Mouse (Mus musculus) midbrain, embryonic 16.5 days (tissue): ENCODE measurements around the gene Zfp420. TPM values are rescaled to one million over a fixed set of nuclear protein-coding genes. Genes with fewer than 3 reads are reported as not detected.

ENCODE experiments used
- microRNA-seq: library from miRNA; unstranded; fragments of <30 nt; microRNA quantifications from one replicate; pipeline ENCODE4, GENCODE M21; 2017
- polyA plus RNA-seq: library from polyadenylated mRNA; unstranded; fragments of >200 nt; fragmentation: Nextera tagmentation; extraction: Ambion mirVana; gene quantifications from 2 replicates; pipeline ENCODE4 v1.2.1, GENCODE M21; 2015

Zfp420 gene
- polyA plus RNA-seq, 1 experiment from 2014 or later = 23.7 TPM

Small RNA genes lying within 50 kb of the gene (microRNA-seq; reads per million reads assigned to microRNA genes)
- gene Mir7668 = not detected

Other genes starting within 250 kb of the Zfp420 start
- gene Catsperg2, start 132.9 kb upstream of the Zfp420 start, polyA plus RNA-seq = 1.0 and 1.1 TPM in 2 replicates
- 15.4 and 17.6 TPM in 2 replicates for gene Zfp84, start 91.4 kb upstream of the Zfp420 start, polyA plus RNA-seq
- 14.0 and 14.8 TPM in 2 replicates for gene Zfp30, start 76.0 kb upstream of the Zfp420 start, polyA plus RNA-seq
- gene Zfp790, start 43.9 kb upstream of the Zfp420 start, polyA plus RNA-seq = 32.2 and 32.3 TPM in 2 replicates
- gene Zfp940, start 6.3 kb upstream of the Zfp420 start, polyA plus RNA-seq = 17.4 and 17.9 TPM in 2 replicates
- 14.0 and 14.7 TPM in 2 replicates for gene Zfp27, start 46.6 kb downstream of the Zfp420 start, polyA plus RNA-seq
- 7.4 and 7.7 TPM in 2 replicates for gene Zfp383, start 48.2 kb downstream of the Zfp420 start, polyA plus RNA-seq
- 24.4 and 26.7 TPM in 2 replicates for gene Zfp74, start 94.1 kb downstream of the Zfp420 start, polyA plus RNA-seq
- gene Zfp568, start 124.0 kb downstream of the Zfp420 start, polyA plus RNA-seq = 3.4 and 4.3 TPM in 2 replicates
- gene Zfp14, start 191.4 kb downstream of the Zfp420 start, polyA plus RNA-seq = 13.4 and 13.7 TPM in 2 replicates
- 10.2 and 13.4 TPM in 2 replicates for gene Zfp82, start 212.9 kb downstream of the Zfp420 start, polyA plus RNA-seq
- 2.0 and 3.2 TPM in 2 replicates for gene Gm26920, start 230.4 kb downstream of the Zfp420 start, polyA plus RNA-seq
- 18.1 and 18.7 TPM in 2 replicates for gene Zfp566, start 230.5 kb downstream of the Zfp420 start, polyA plus RNA-seq
- 79.5 and 87.9 TPM in 2 replicates for gene Zfp260, start 234.8 kb downstream of the Zfp420 start, polyA plus RNA-seq